Mouse (Mus musculus) embryonic stem cell, embryonic (primary cell): Measurements from ENCODE around the gene Rasgef1b.

Experiments
- CTCF ChIA-PET, 4 experiments: fragments of 300-600 bp in 2 of 4; fragments of 350-600 bp in 2 of 4; sonication (Branson Sonifier 250); formaldehyde crosslinking; loops; one replicate each; lab custom pipeline; 2022; ENCODE audit warnings: inconsistent platforms in 2 of 4; lab: Charles Lee
- POLR2A ChIA-PET, 4 experiments: fragments of 300-600 bp in 2 of 4; fragments of 350-600 bp in 2 of 4; sonication (Branson Sonifier 250); formaldehyde crosslinking; loops; one replicate each; lab custom pipeline; 2022; ENCODE audit warnings: antibody characterized with exemption in 4 of 4, inconsistent platforms in 1 of 4; lab: Charles Lee

The Rasgef1b gene

GRCm38 (mm10) chr5:99380882-99381281 lies 348.0 kb downstream of the Rasgef1b start:
- CTCF ChIA-PET, result interaction anchor here in 1 of 4 experiments (0.7 kb wide), 1 partner anchor 258 kb away, joined by 3 read pairs; no protein-coding TSS in a partner anchor
- POLR2A ChIA-PET, result no interaction called here

- CTCF ChIA-PET, result no interaction called here
- POLR2A ChIA-PET, result no interaction called here
These were observed 348.7 kb downstream of the Rasgef1b start for GRCm38 (mm10) chr5:99380166-99380565.

- CTCF ChIA-PET, result no interaction called here
- POLR2A ChIA-PET, result interaction anchor here in 1 of 4 experiments (0.6 to 1.2 kb wide), 2 partner anchors 16 to 88 kb away, joined by 3 read pairs; no protein-coding TSS in a partner anchor
These were observed 350.2 kb downstream of the Rasgef1b start for GRCm38 (mm10) chr5:99378437-99379226.

GRCm38 (mm10) chr5:99375725-99376124 lies 353.1 kb downstream of the Rasgef1b start:
- CTCF ChIA-PET, result no interaction called here
- POLR2A ChIA-PET, result no interaction called here

- POLR2A ChIA-PET, result no interaction called here
- CTCF ChIA-PET, result no interaction called here
These were observed 354.4 kb downstream of the Rasgef1b start for GRCm38 (mm10) chr5:99374460-99374859.

GRCm38 (mm10) chr5:99373570-99374151 lies 355.2 kb downstream of the Rasgef1b start:
- CTCF ChIA-PET, result no interaction called here

GRCm38 (mm10) chr5:99370636-99371035 lies 358.2 kb downstream of the Rasgef1b start:
- ChIA-PET POLR2A (no interaction called here), CTCF (no interaction called here)

More at GRCm38 (mm10) chr5:99373570-99374151, 355.2 kb downstream of the Rasgef1b start:
- POLR2A ChIA-PET, result no interaction called here

- POLR2A ChIA-PET, result no interaction called here
- CTCF ChIA-PET, result no interaction called here
These were observed 359.6 kb downstream of the Rasgef1b start for GRCm38 (mm10) chr5:99369256-99369655.

- CTCF ChIA-PET, result interaction anchor here in 1 of 4 experiments (0.6 kb wide), 2 partner anchors 27 to 210 kb away, joined by 4 to 8 read pairs; no protein-coding TSS in a partner anchor
- POLR2A ChIA-PET, result interaction anchor here in 1 of 4 experiments (0.8 kb wide), 1 partner anchor 9 kb away, joined by 3 read pairs; no protein-coding TSS in a partner anchor
These were observed 360.2 kb downstream of the Rasgef1b start for GRCm38 (mm10) chr5:99368615-99369014.

GRCm38 (mm10) chr5:99360531-99360930 lies 368.3 kb downstream of the Rasgef1b start:
- POLR2A ChIA-PET, result no interaction called here
- CTCF ChIA-PET, result no interaction called here

- ChIA-PET POLR2A (interaction anchor here in 1 of 4 experiments (0.6 kb wide), 1 partner anchor 9 kb away, joined by 3 read pairs; no protein-coding TSS in a partner anchor), CTCF (no interaction called here)
These were observed 369.6 kb downstream of the Rasgef1b start for GRCm38 (mm10) chr5:99359251-99359650.

GRCm38 (mm10) chr5:99354640-99355132 lies 374.2 kb downstream of the Rasgef1b start:
- ChIA-PET POLR2A (no interaction called here), CTCF (no interaction called here)

GRCm38 (mm10) chr5:99350030-99350429 lies 378.8 kb downstream of the Rasgef1b start:
- ChIA-PET CTCF (no interaction called here), POLR2A (no interaction called here)

- POLR2A ChIA-PET, result no interaction called here
- CTCF ChIA-PET, result no interaction called here
These were observed 380.5 kb downstream of the Rasgef1b start for GRCm38 (mm10) chr5:99348257-99348849.

GRCm38 (mm10) chr5:99342527-99342926 lies 386.3 kb downstream of the Rasgef1b start:
- CTCF ChIA-PET, result no interaction called here
- POLR2A ChIA-PET, result no interaction called here

- CTCF ChIA-PET, result no interaction called here
These were observed 388.4 kb downstream of the Rasgef1b start for GRCm38 (mm10) chr5:99340311-99340989.

GRCm38 (mm10) chr5:99339790-99340189 lies 389.1 kb downstream of the Rasgef1b start:
- ChIA-PET POLR2A (no interaction called here), CTCF (no interaction called here)

More at GRCm38 (mm10) chr5:99340311-99340989, 388.4 kb downstream of the Rasgef1b start:
- POLR2A ChIA-PET, result no interaction called here

- ChIA-PET POLR2A (interaction anchor here in 1 of 4 experiments (0.5 kb wide), 1 partner anchor 457 kb away, joined by 3 read pairs; no protein-coding TSS in a partner anchor), CTCF (no interaction called here)
These were observed 390.0 kb downstream of the Rasgef1b start for GRCm38 (mm10) chr5:99338826-99339225.

- ChIA-PET POLR2A (no interaction called here), CTCF (no interaction called here)
These were observed 392.4 kb downstream of the Rasgef1b start for GRCm38 (mm10) chr5:99336427-99336826.
